Mouse (Mus musculus) cerebellum, postnatal 10 days (tissue): ENCODE measurements around the gene Rasa2.
"Not testable (repeated sequence)": the region's sequence is repeated elsewhere in the genome, so short reads cannot be mapped to it uniquely, and the experiment has no call there.

ENCODE experiments used
- DNase-seq, 2 experiments: peaks; one replicate each; pipeline ENCODE4 v3.0.0; 2021; ENCODE audit warnings: mixed read lengths in 2 of 2

The Rasa2 gene

GRCm38 (mm10) chr9:96583076-96583475 is 48.3 kb downstream of the Rasa2 start:
- DNase-seq: no peak

GRCm38 (mm10) chr9:96578190-96578589 is 53.2 kb downstream of the Rasa2 start:
- no peak for DNase-seq

- no peak for DNase-seq
Observed at GRCm38 (mm10) chr9:96577674-96578073, 53.7 kb downstream of the Rasa2 start.

- DNase-seq: peak in 1 of 2 experiments; percentile 66
Observed at GRCm38 (mm10) chr9:96573252-96573651, 58.2 kb downstream of the Rasa2 start.

GRCm38 (mm10) chr9:96572754-96573153 is 58.7 kb downstream of the Rasa2 start:
- no peak for DNase-seq

GRCm38 (mm10) chr9:96566470-96566996 is 64.9 kb downstream of the Rasa2 start:
- DNase-seq: no peak

- no peak for DNase-seq
Observed at GRCm38 (mm10) chr9:96563501-96563900, 67.9 kb downstream of the Rasa2 start.

GRCm38 (mm10) chr9:96559148-96559547 is 72.3 kb downstream of the Rasa2 start:
- DNase-seq: no peak

GRCm38 (mm10) chr9:96558594-96558993 is 72.8 kb downstream of the Rasa2 start:
- DNase-seq: no peak

- DNase-seq: peak; percentile 45
Observed at GRCm38 (mm10) chr9:96554095-96554494, 77.3 kb downstream of the Rasa2 start.

GRCm38 (mm10) chr9:96545410-96545809 is 86.0 kb downstream of the Rasa2 start:
- DNase-seq: no peak

GRCm38 (mm10) chr9:96543643-96544640 is 87.5 kb downstream of the Rasa2 start:
- DNase-seq: peak; percentile 84 to 85

- DNase-seq: no peak
Observed at GRCm38 (mm10) chr9:96538916-96539315, 92.5 kb downstream of the Rasa2 start.

- DNase-seq: no peak
Observed at GRCm38 (mm10) chr9:96537615-96537919, 93.8 kb downstream of the Rasa2 start.

GRCm38 (mm10) chr9:96536895-96537614 is 94.4 kb downstream of the Rasa2 start:
- peak; percentile 63 to 65 for DNase-seq

GRCm38 (mm10) chr9:96536093-96536492 is 95.3 kb downstream of the Rasa2 start:
- not testable (repeated sequence) for DNase-seq

- peak in 1 of 2 experiments; percentile 26 for DNase-seq
Observed at GRCm38 (mm10) chr9:96535431-96535830, 96.0 kb downstream of the Rasa2 start.

GRCm38 (mm10) chr9:96534256-96534655 is 97.2 kb downstream of the Rasa2 start:
- DNase-seq: no peak

GRCm38 (mm10) chr9:96533476-96533875 is 97.9 kb downstream of the Rasa2 start:
- no peak for DNase-seq

- no peak for DNase-seq
Observed at GRCm38 (mm10) chr9:96532531-96532930, 98.9 kb downstream of the Rasa2 start.

GRCm38 (mm10) chr9:96530674-96531081 is 100.7 kb downstream of the Rasa2 start:
- peak; percentile 73 to 75 for DNase-seq

GRCm38 (mm10) chr9:96529961-96530673 is 101.3 kb downstream of the Rasa2 start:
- DNase-seq: peak; percentile 72 to 73

- no peak for DNase-seq
Observed at GRCm38 (mm10) chr9:96526011-96526410, 105.4 kb downstream of the Rasa2 start.
